Mouse (Mus musculus): ENCODE measurements at regions not wholly inside any gene's neighbourhood (a gene's known extent, or its start where the extent isn't known, plus 50 kb on each side); places are given as distances from the start of the nearest gene placed in this dataset.

DNA sequence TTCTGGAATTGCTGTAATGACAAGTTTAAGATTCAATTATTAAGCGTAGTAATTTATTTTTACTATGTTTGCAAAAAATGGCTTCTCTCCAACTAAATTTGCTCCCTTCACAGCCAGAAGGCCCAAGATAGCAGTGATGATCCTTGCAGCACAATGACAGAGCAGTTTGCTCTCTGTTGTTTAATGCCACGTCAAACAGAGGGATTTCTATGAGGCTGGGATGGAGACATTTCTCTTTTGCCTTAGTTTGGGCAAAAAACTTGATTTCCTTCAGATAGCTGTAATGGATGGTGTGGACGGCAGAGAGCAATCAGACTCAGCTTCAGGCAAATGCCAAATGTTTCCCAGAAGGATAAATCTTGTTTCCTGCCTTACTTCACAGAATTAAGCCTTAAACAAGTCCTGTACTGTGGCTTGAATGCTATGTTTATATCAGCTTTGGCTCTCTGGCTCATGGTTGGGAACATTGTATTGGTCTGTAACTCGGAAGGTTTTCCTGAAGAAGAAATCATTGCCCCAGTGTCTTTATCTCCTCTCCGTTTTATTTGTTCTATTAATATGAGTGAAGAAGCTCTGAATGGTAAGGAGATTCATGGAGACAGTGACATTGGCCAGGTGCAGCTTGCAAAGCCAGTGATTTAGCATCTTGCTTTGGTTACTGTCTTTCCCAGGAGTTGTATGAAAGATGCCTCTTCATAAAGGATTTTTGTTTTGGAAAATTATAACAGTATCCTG lies 373.2 kb upstream of the Nt5c1b start:
- Histone ChIP-seq H3K27me3 (ENCODE audit: control insufficient read depth in 1 of 2, insufficient read depth in 2 of 2, low read length in 2 of 2) (no peaks in the 10 kb centered on the region), H3K4me3 (ENCODE audit: control insufficient read depth in 1 of 2, insufficient read depth in 1 of 2, low read depth in 2 of 2, low read length in 2 of 2) (no peak overlapping the region), H3K4me1 (ENCODE audit: control insufficient read depth in 1 of 2, insufficient read depth in 2 of 2, low read length in 2 of 2) (no peaks in the 10 kb centered on the region), H3K79me2 (ENCODE audit: control insufficient read depth, insufficient read depth, low read length, poor library complexity) (no peaks in the 10 kb centered on the region), H3K9me3 (replicated peaks; ENCODE audit: insufficient read depth, low read length) (no peaks in the 10 kb centered on the region), H3K36me3 (ENCODE audit: control insufficient read depth in 1 of 2, insufficient read depth in 2 of 2, low read length in 2 of 2) (no peaks in the 10 kb centered on the region), H3K9ac (ENCODE audit: control insufficient read depth, low read depth, low read length, poor library complexity, severe bottlenecking) (no peak overlapping the region), H3K27ac (ENCODE audit: control insufficient read depth, low read depth, low read length) (no peak overlapping the region)
- TF ChIP-seq POLR2AphosphoS5 (IDR thresholded peaks at IDR 0.05; ENCODE audit: borderline replicate concordance, low read depth, low read length) (no peak), MYB (IDR thresholded peaks at IDR 0.05; ENCODE audit: low read depth, low read length) (no peak), ZNF384 (IDR thresholded peaks at IDR 0.05; ENCODE audit: low read depth, low read length) (no peak), MAX (IDR thresholded peaks at IDR 0.05; ENCODE audit: low read length) (no peak), CHD2 (IDR thresholded peaks at IDR 0.05; ENCODE audit: low read length) (no peak), POLR2AphosphoS2 (IDR thresholded peaks at IDR 0.05; ENCODE audit: low read length) (no peak), NRF1 (IDR thresholded peaks at IDR 0.05; ENCODE audit: insufficient read depth, low read depth, low read length, poor library complexity, severe bottlenecking) (no peak), SMC3 (IDR thresholded peaks at IDR 0.05; ENCODE audit: low read depth, low read length) (no peak), NELFE (IDR thresholded peaks at IDR 0.05; ENCODE audit: low read depth, low read length) (no peak), ZMIZ1 (IDR thresholded peaks at IDR 0.05; ENCODE audit: low read depth, low read length) (no peak), KAT2A (conservative IDR thresholded peaks at IDR 0.05; ENCODE audit: low read depth, low read length) (no peak), RAD21 (IDR thresholded peaks at IDR 0.05; ENCODE audit: low read depth, low read length) (no peak), UBTF (IDR thresholded peaks at IDR 0.05; ENCODE audit: borderline replicate concordance, insufficient read depth, low read depth, low read length) (no peak), MYC (IDR thresholded peaks at IDR 0.05; ENCODE audit: low read depth, low read length) (no peak), ZC3H11A (IDR thresholded peaks at IDR 0.05; ENCODE audit: low read depth, low read length) (no peak)
- no peak for DNase-seq (ENCODE audit: low read depth, low spot score)

DNA sequence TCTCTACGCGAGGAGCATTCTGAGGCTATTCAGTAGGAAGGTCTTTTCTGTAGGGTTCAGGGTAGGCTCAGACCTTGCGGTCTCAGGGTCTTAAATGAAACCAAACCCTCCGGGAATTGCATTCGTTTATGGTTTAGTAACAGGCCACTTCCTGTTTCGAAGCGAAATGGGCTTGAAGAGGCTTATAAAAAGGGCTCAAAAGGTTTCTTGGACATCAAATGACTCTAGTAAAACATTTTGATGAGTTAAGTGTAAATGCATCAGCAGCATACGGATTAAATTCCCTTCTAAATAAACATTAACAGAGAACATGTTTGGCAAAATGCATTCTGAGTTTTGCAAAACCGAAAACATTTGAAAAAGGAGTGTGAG lies 372.6 kb upstream of the Nt5c1b start:
- Histone ChIP-seq H3K27ac (ENCODE audit: control insufficient read depth, low read depth, low read length) (no peak overlapping the region), H3K4me1 (ENCODE audit: control insufficient read depth in 1 of 2, insufficient read depth in 2 of 2, low read length in 2 of 2) (no peaks in the 10 kb centered on the region), H3K4me3 (ENCODE audit: control insufficient read depth in 1 of 2, insufficient read depth in 1 of 2, low read depth in 2 of 2, low read length in 2 of 2) (no peak overlapping the region), H3K36me3 (ENCODE audit: control insufficient read depth in 1 of 2, insufficient read depth in 2 of 2, low read length in 2 of 2) (no peaks in the 10 kb centered on the region), H3K79me2 (ENCODE audit: control insufficient read depth, insufficient read depth, low read length, poor library complexity) (no peaks in the 10 kb centered on the region), H3K9ac (ENCODE audit: control insufficient read depth, low read depth, low read length, poor library complexity, severe bottlenecking) (no peak overlapping the region), H3K9me3 (replicated peaks; ENCODE audit: insufficient read depth, low read length) (no peaks in the 10 kb centered on the region), H3K27me3 (ENCODE audit: control insufficient read depth in 1 of 2, insufficient read depth in 2 of 2, low read length in 2 of 2) (no peaks in the 10 kb centered on the region)
- DNase-seq (ENCODE audit: low read depth, low spot score), result no peak
- TF ChIP-seq CHD2 (IDR thresholded peaks at IDR 0.05; ENCODE audit: low read length) (no peak), ZNF384 (IDR thresholded peaks at IDR 0.05; ENCODE audit: low read depth, low read length) (no peak), MYC (IDR thresholded peaks at IDR 0.05; ENCODE audit: low read depth, low read length) (no peak), NELFE (IDR thresholded peaks at IDR 0.05; ENCODE audit: low read depth, low read length) (no peak), ETS1 (IDR thresholded peaks at IDR 0.05; ENCODE audit: low read depth, low read length) (no peak), EP300 (IDR thresholded peaks at IDR 0.05; ENCODE audit: low read depth in 1 of 2, low read length in 2 of 2) (no peak)

Data from MEL (cell line).